Mouse (Mus musculus) MEL (cell line): ENCODE results near the gene Gstm2. TPM values are rescaled to one million over a fixed set of nuclear protein-coding genes. Genes with fewer than 3 reads are reported as not detected.
"Not testable (repeated sequence)": the region's sequence is repeated elsewhere in the genome, so short reads cannot be mapped to it uniquely, and the experiment has no call there.

ENCODE experiments used
- DNase-seq: peaks from one replicate; pipeline ENCODE4 v3.0.0; 2011; ENCODE audit warnings: low read depth, low spot score
- H3K27ac ChIP-seq: 2 replicates; pipeline ENCODE4 v1.5.1; 2012; ENCODE audit warnings: low read depth, mild to moderate bottlenecking, control low read depth, low read length, moderate library complexity; ENCODE audit not compliant: control insufficient read depth
- H3K27me3 ChIP-seq, 2 experiments: fragments of 150-350 bp in 1 of 2; sonication (generic) in 1 of 2; 2 replicates each; pipeline ENCODE4 v1.6.1; 2012; ENCODE audit warnings: low read length in 2 of 2, mild to moderate bottlenecking in 2 of 2, improper control_type of control experiment in 1 of 2, moderate library complexity in 1 of 2; ENCODE audit not compliant: insufficient read depth in 2 of 2, control insufficient read depth in 1 of 2
- H3K36me3 ChIP-seq, 2 experiments: 2 replicates each; pipeline ENCODE4 v1.6.1; 2012 to 2014; ENCODE audit warnings: low read length in 2 of 2, improper control_type of control experiment in 1 of 2, inconsistent platforms in 1 of 2, mild to moderate bottlenecking in 1 of 2; ENCODE audit not compliant: insufficient read depth in 2 of 2, control insufficient read depth in 1 of 2
- H3K4me1 ChIP-seq, 2 experiments: fragments of 150-350 bp in 1 of 2; sonication (generic) in 1 of 2; 2 replicates each; pipeline ENCODE4 v1.6.1; 2012; ENCODE audit warnings: low read length in 2 of 2, improper control_type of control experiment in 1 of 2, mild to moderate bottlenecking in 1 of 2; ENCODE audit not compliant: insufficient read depth in 2 of 2, control insufficient read depth in 1 of 2
- H3K4me3 ChIP-seq, 2 experiments: fragments of 150-350 bp in 1 of 2; sonication (generic) in 1 of 2; 2 replicates each; pipeline ENCODE4 v1.5.1; 2012; ENCODE audit warnings: low read depth in 2 of 2, low read length in 2 of 2, mild to moderate bottlenecking in 2 of 2, moderate library complexity in 2 of 2, control low read depth in 1 of 2, improper control_type of control experiment in 1 of 2; ENCODE audit not compliant: control insufficient read depth in 1 of 2, insufficient read depth in 1 of 2
- H3K79me2 ChIP-seq: 2 replicates; pipeline ENCODE4 v1.6.1; 2012; ENCODE audit warnings: mild to moderate bottlenecking, low read length, moderate library complexity; ENCODE audit not compliant: control insufficient read depth, poor library complexity, insufficient read depth
- H3K9ac ChIP-seq: 2 replicates; pipeline ENCODE4 v1.6.1; 2012; ENCODE audit warnings: low read depth, mild to moderate bottlenecking, control low read depth, low read length, moderate library complexity; ENCODE audit not compliant: control insufficient read depth, poor library complexity, severe bottlenecking
- H3K9me3 ChIP-seq: fragments of 150-350 bp; sonication (generic); replicated peaks from 2 replicates; pipeline ENCODE4 v1.6.1; 2012; ENCODE audit warnings: mild to moderate bottlenecking, low read length, improper control_type of control experiment, moderate library complexity; ENCODE audit not compliant: insufficient read depth
- BHLHE40 ChIP-seq: IDR thresholded peaks from 2 replicates; pipeline ENCODE4 v1.6.1; 2012; ENCODE audit warnings: low read depth, mild to moderate bottlenecking, inconsistent platforms, low read length, improper control_type of control experiment, borderline replicate concordance
- CHD1 ChIP-seq: IDR thresholded peaks from 2 replicates; pipeline ENCODE4 v1.6.1; 2012; ENCODE audit warnings: low read depth, mild to moderate bottlenecking, inconsistent platforms, low read length, improper control_type of control experiment
- CHD2 ChIP-seq: IDR thresholded peaks from 2 replicates; pipeline ENCODE4 v1.6.1; 2011; ENCODE audit warnings: low read length, improper control_type of control experiment
- ELF1 ChIP-seq: IDR thresholded peaks from 2 replicates; pipeline ENCODE4 v1.6.1; 2014; ENCODE audit warnings: low read depth, mild to moderate bottlenecking, inconsistent platforms, low read length, improper control_type of control experiment, moderate library complexity
- ETS1 ChIP-seq: IDR thresholded peaks from 2 replicates; pipeline ENCODE4 v1.6.1; 2012; ENCODE audit warnings: low read depth, mild to moderate bottlenecking, inconsistent platforms, low read length, improper control_type of control experiment, moderate library complexity
- GABPA ChIP-seq: IDR thresholded peaks from 2 replicates; pipeline ENCODE4 v1.6.1; 2012; ENCODE audit warnings: low read depth, mild to moderate bottlenecking, inconsistent platforms, low read length, improper control_type of control experiment, moderate library complexity
- GATA1 ChIP-seq: IDR thresholded peaks from 2 replicates; pipeline ENCODE4 v1.6.1; 2011; ENCODE audit warnings: low read depth, low read length, improper control_type of control experiment
- KAT2A ChIP-seq: conservative IDR thresholded peaks from 2 replicates; pipeline ENCODE4 v1.6.1; 2012; ENCODE audit warnings: low read depth, low read length, improper control_type of control experiment, inconsistent platforms
- MAFK ChIP-seq: IDR thresholded peaks from 2 replicates; pipeline ENCODE4 v1.6.1; 2011; ENCODE audit warnings: low read depth, mild to moderate bottlenecking, low read length, improper control_type of control experiment, borderline replicate concordance
- MAX ChIP-seq: IDR thresholded peaks from 2 replicates; pipeline ENCODE4 v1.6.1; 2011; ENCODE audit warnings: low read length, improper control_type of control experiment
- MEF2A ChIP-seq: IDR thresholded peaks from 2 replicates; pipeline ENCODE4 v1.6.1; 2014; ENCODE audit warnings: low read depth, mild to moderate bottlenecking, inconsistent platforms, low read length, improper control_type of control experiment; ENCODE audit not compliant: poor library complexity, insufficient replicate concordance, severe bottlenecking; ENCODE audit errors: extremely low read depth
- MXI1 ChIP-seq: IDR thresholded peaks from 2 replicates; pipeline ENCODE4 v1.6.1; 2011; ENCODE audit warnings: mild to moderate bottlenecking, low read depth, low read length, improper control_type of control experiment
- MYB ChIP-seq: IDR thresholded peaks from 2 replicates; pipeline ENCODE4 v1.6.1; 2011; ENCODE audit warnings: mild to moderate bottlenecking, low read depth, low read length, improper control_type of control experiment
- MYC ChIP-seq: IDR thresholded peaks from 2 replicates; pipeline ENCODE4 v1.6.1; 2011; ENCODE audit warnings: low read depth, mild to moderate bottlenecking, low read length, improper control_type of control experiment, moderate library complexity
- NELFE ChIP-seq: IDR thresholded peaks from 2 replicates; pipeline ENCODE4 v1.6.1; 2011; ENCODE audit warnings: low read depth, low read length, improper control_type of control experiment
- POLR2AphosphoS2 ChIP-seq: IDR thresholded peaks from 2 replicates; pipeline ENCODE4 v1.6.1; 2011; ENCODE audit warnings: low read length, improper control_type of control experiment
- RCOR1 ChIP-seq: IDR thresholded peaks from 2 replicates; pipeline ENCODE4 v1.6.1; 2012; ENCODE audit warnings: low read depth, mild to moderate bottlenecking, inconsistent platforms, low read length, improper control_type of control experiment
- SIN3A ChIP-seq: IDR thresholded peaks from 2 replicates; pipeline ENCODE4 v1.6.1; 2012; ENCODE audit warnings: low read length, improper control_type of control experiment, inconsistent platforms
- TAL1 ChIP-seq: IDR thresholded peaks from 2 replicates; pipeline ENCODE4 v1.6.1; 2012; ENCODE audit warnings: mild to moderate bottlenecking, inconsistent platforms, low read length, moderate library complexity, mixed read lengths
- TCF12 ChIP-seq: IDR thresholded peaks from 2 replicates; pipeline ENCODE4 v1.6.1; 2014; ENCODE audit warnings: low read depth, mild to moderate bottlenecking, inconsistent platforms, low read length, improper control_type of control experiment, moderate library complexity
- UBTF ChIP-seq: IDR thresholded peaks from 2 replicates; pipeline ENCODE4 v1.6.1; 2012; ENCODE audit warnings: low read depth, mild to moderate bottlenecking, inconsistent platforms, low read length, improper control_type of control experiment, moderate library complexity, borderline replicate concordance; ENCODE audit not compliant: insufficient read depth
- USF1 ChIP-seq: IDR thresholded peaks from 2 replicates; pipeline ENCODE4 v1.6.1; 2014; ENCODE audit warnings: low read depth, mild to moderate bottlenecking, inconsistent platforms, low read length, improper control_type of control experiment, moderate library complexity
- ZKSCAN1 ChIP-seq: IDR thresholded peaks from 2 replicates; pipeline ENCODE4 v1.6.1; 2012; ENCODE audit warnings: low read depth, mild to moderate bottlenecking, inconsistent platforms, low read length, improper control_type of control experiment, moderate library complexity
- ZMIZ1 ChIP-seq: IDR thresholded peaks from 2 replicates; pipeline ENCODE4 v1.6.1; 2012; ENCODE audit warnings: low read depth, mild to moderate bottlenecking, inconsistent platforms, low read length, improper control_type of control experiment, moderate library complexity
- polyA plus RNA-seq, 2 experiments: library from polyadenylated mRNA; stranded (reverse) in 1 of 2; unstranded in 1 of 2; fragments of >175 nt in 1 of 2; fragments of >200 nt in 1 of 2; gene quantifications; 2 replicates each; pipeline versions ENCODE4 v1.2.1 to v1.2.4; 2012; ENCODE audit warnings: low replicate concordance in 2 of 2, low read depth in 1 of 2; ENCODE audit not compliant: insufficient read length in 2 of 2, insufficient read depth in 1 of 2, missing spikeins in 1 of 2
- total RNA-seq: library from RNA; depleted of rRNA; stranded (reverse); fragments of 300-350 nt; gene quantifications from 2 replicates; pipeline ENCODE4 v1.2.3, GENCODE M21; 2012

The Gstm2 gene
- total and polyA plus RNA-seq, 3 experiments, result not detected

- not testable (repeated sequence) for H3K4me3 ChIP-seq, H3K9ac ChIP-seq
Measured at GRCm38 (mm10) chr3:108016468-108016867, 30.2 kb upstream of the Gstm2 start.

DNA sequence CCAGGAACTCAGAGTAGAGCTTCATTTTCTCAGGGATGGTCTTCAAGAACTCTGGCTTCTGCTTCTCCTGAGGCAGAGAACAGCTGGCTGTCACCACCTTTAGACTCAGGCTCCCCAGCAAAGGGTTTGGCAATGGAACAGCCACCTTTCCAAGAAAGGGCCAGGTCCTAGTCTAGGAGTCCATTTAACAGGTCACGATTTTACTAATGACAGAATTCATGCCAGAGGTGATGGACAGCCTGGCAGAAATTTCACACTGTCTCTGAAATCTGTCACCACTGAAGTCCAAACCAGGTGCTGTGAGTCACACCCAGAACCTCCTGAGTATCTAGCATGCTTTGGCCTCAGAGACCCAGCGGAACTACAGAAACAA is 28.7 kb upstream of the Gstm2 start:
- no peak overlapping the region for H3K9ac ChIP-seq
- peaks cover 0 to 18% of the 10 kb centered on the region in 2 experiments; a peak in 2 of 4 replicates for H3K4me1 ChIP-seq
- no peak overlapping the region for H3K27ac ChIP-seq
- TF ChIP-seq UBTF, result no peak
- TF ChIP-seq GABPA, result no peak
- no peak for TF ChIP-seq CHD2
- no peak for TF ChIP-seq TAL1
- no peak for TF ChIP-seq RCOR1
- no peak for TF ChIP-seq ELF1
- TF ChIP-seq KAT2A, result no peak
- H3K79me2 ChIP-seq, result no peaks in the 10 kb centered on the region
- peaks cover 0 to 3% of the 10 kb centered on the region in 2 experiments; a peak in 1 of 4 replicates for H3K36me3 ChIP-seq
- H3K27me3 ChIP-seq, result no peaks in the 10 kb centered on the region
- no peak for DNase-seq
- no peak overlapping the region for H3K4me3 ChIP-seq
- H3K9me3 ChIP-seq, result no peaks in the 10 kb centered on the region

More at GRCm38 (mm10) chr3:108016468-108016867, 30.2 kb upstream of the Gstm2 start:
- not testable (repeated sequence) for H3K27ac ChIP-seq, H3K9me3 ChIP-seq, H3K27me3 ChIP-seq, DNase-seq, H3K79me2 ChIP-seq, H3K36me3 ChIP-seq
- peaks cover 0 to 18% of the 10 kb centered on the region in 2 experiments; a peak in 2 of 4 replicates for H3K4me1 ChIP-seq

- H3K27me3 ChIP-seq, result no peaks in the 10 kb centered on the region
- DNase-seq, result no peak
- H3K79me2 ChIP-seq, result no peaks in the 10 kb centered on the region
- no peak overlapping the region for H3K9ac ChIP-seq
- H3K27ac ChIP-seq, result no peak overlapping the region
- H3K4me1 ChIP-seq, result peaks cover 0 to 18% of the 10 kb centered on the region in 2 experiments; a peak in 2 of 4 replicates
- H3K36me3 ChIP-seq, result peaks cover 0 to 3% of the 10 kb centered on the region in 2 experiments; a peak in 1 of 4 replicates
- no peak overlapping the region for H3K4me3 ChIP-seq
- no peaks in the 10 kb centered on the region for H3K9me3 ChIP-seq
- TF ChIP-seq MAFK (no peak), SIN3A (no peak), ETS1 (no peak), ZKSCAN1 (no peak), BHLHE40 (no peak), KAT2A (no peak), POLR2AphosphoS2 (no peak), MYB (no peak), MXI1 (no peak), TCF12 (no peak), USF1 (no peak), TAL1 (no peak), RCOR1 (no peak), GATA1 (no peak), MYC (no peak), ZMIZ1 (no peak), NELFE (no peak), MAX (no peak), CHD1 (no peak), MEF2A (no peak)
Measured at GRCm38 (mm10) chr3:108014098-108014973, 28.1 kb upstream of the Gstm2 start.
